Mouse (Mus musculus): ENCODE results near the gene March5. TPM values are rescaled to one million over a fixed set of nuclear protein-coding genes. Genes with fewer than 3 reads are reported as not detected.
A peak's percentile ranks its signal among the peaks of the same experiment; 100 is the strongest.
"Not testable (repeated sequence)": the region's sequence is repeated elsewhere in the genome, so short reads cannot be mapped to it uniquely, and the experiment has no call there.

The March5 gene
- polyA plus RNA-seq, 1 experiment = 29.4 TPM

GRCm38 (mm10) chr19:37176879-37177462, 30.4 kb upstream of the March5 start:
- peaks cover 15% of the 10 kb centered on the region for H3K9me3 ChIP-seq (ENCODE audit: control insufficient read depth, low read length)
- H3K36me3 ChIP-seq (ENCODE audit: control insufficient read depth) = peaks cover 32% of the 10 kb centered on the region
- peak overlapping the region; percentile 64 for H3K4me3 ChIP-seq (replicated peaks)
- peaks cover 75% of the 10 kb centered on the region for H3K4me1 ChIP-seq (ENCODE audit: control insufficient read depth)
- TF ChIP-seq GATA1 (IDR thresholded peaks at IDR 0.05; ENCODE audit: low read length) = no peak
- TF ChIP-seq TAL1 (IDR thresholded peaks at IDR 0.05; ENCODE audit: low read length) = no peak
- H3K27me3 ChIP-seq (ENCODE audit: control insufficient read depth) = peaks cover 64% of the 10 kb centered on the region

GRCm38 (mm10) chr19:37177819-37178708, 29.3 kb upstream of the March5 start:
- H3K27me3 ChIP-seq (ENCODE audit: control insufficient read depth) = peaks cover 53% of the 10 kb centered on the region
- TF ChIP-seq TAL1 (IDR thresholded peaks at IDR 0.05; ENCODE audit: low read length) (peak; percentile 90), GATA1 (IDR thresholded peaks at IDR 0.05; ENCODE audit: low read length) (peak; percentile 69)
- H3K4me1 ChIP-seq (ENCODE audit: control insufficient read depth) = peaks cover 76% of the 10 kb centered on the region
- H3K4me3 ChIP-seq (replicated peaks) = peak overlapping the region; percentile 64
- peaks cover 21% of the 10 kb centered on the region for H3K36me3 ChIP-seq (ENCODE audit: control insufficient read depth)
- H3K9me3 ChIP-seq (ENCODE audit: control insufficient read depth, low read length) = peaks cover 15% of the 10 kb centered on the region

DNA sequence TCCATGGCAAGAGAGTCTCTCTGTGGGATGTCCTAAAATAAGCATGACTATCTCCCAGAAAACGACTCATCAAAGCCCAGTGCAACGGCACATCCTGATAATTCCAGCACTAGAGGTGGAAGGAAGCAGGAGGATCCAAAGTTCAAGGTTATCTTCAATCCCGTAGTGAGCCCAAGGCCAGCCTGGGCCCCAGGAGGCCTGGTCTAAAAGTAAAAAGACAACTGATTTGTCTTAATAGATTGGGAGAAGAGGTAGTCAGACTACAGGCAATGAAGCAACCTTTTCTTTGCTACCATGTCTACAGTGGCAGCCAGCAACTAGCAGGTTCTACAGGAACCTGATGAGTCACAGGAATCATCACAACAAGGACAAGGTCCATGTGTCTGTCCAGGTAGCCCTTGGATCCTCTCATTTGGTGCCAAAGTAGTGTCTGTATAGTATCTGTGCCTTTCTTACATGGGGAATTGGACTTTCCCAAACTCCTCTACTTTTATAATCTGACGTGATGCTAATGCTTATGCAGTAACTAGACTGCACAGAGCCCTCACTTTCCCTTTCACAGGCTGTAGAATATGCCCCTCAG, 18.9 kb upstream of the March5 start:
- TF ChIP-seq GATA1 (IDR thresholded peaks at IDR 0.05; ENCODE audit: low read length) = no peak
- TF ChIP-seq TAL1 (IDR thresholded peaks at IDR 0.05; ENCODE audit: low read length) = no peak
- no peak overlapping the region for H3K4me3 ChIP-seq (replicated peaks)

DNA sequence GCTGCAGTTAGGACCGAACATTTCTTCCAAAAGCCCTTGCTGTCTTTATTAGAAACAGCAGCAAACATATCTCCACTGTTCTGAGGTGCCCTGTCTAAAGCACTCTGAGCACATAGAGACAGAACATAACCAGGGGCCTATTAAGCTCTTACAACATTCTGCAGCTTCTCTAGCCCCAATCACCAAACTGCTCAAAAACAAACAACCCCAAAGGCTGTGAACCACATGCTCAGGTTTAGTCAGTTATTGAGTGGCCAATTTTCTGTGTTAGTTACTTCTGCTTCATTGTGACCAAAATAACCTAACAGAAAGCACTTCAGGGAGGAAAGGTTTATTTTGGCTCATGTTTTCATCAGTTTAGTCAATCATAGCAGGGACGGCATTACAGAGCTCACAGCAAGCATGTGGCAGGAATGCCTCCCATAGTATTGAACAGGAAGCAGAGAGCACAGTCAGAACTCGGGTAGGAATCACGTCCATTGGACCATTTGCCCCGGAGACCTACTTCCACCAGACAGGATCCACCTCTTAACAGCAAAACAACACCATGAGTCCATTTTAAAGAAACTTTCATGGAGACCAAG, 14.8 kb upstream of the March5 start:
- H3K9me3 ChIP-seq (ENCODE audit: control insufficient read depth, low read length) = no peaks in the 10 kb centered on the region
- TF ChIP-seq TAL1 (IDR thresholded peaks at IDR 0.05; ENCODE audit: low read length) = no peak
- no peak for TF ChIP-seq GATA1 (IDR thresholded peaks at IDR 0.05; ENCODE audit: low read length)
- H3K27me3 ChIP-seq (ENCODE audit: control insufficient read depth) = no peaks in the 10 kb centered on the region

More for the DNA sequence above, 18.9 kb upstream of the March5 start:
- Histone ChIP-seq H3K27me3 (ENCODE audit: control insufficient read depth) (no peaks in the 10 kb centered on the region), H3K9me3 (ENCODE audit: control insufficient read depth, low read length) (no peaks in the 10 kb centered on the region), H3K4me1 (ENCODE audit: control insufficient read depth) (peaks cover 25% of the 10 kb centered on the region), H3K36me3 (ENCODE audit: control insufficient read depth) (peaks cover 2% of the 10 kb centered on the region)

DNA sequence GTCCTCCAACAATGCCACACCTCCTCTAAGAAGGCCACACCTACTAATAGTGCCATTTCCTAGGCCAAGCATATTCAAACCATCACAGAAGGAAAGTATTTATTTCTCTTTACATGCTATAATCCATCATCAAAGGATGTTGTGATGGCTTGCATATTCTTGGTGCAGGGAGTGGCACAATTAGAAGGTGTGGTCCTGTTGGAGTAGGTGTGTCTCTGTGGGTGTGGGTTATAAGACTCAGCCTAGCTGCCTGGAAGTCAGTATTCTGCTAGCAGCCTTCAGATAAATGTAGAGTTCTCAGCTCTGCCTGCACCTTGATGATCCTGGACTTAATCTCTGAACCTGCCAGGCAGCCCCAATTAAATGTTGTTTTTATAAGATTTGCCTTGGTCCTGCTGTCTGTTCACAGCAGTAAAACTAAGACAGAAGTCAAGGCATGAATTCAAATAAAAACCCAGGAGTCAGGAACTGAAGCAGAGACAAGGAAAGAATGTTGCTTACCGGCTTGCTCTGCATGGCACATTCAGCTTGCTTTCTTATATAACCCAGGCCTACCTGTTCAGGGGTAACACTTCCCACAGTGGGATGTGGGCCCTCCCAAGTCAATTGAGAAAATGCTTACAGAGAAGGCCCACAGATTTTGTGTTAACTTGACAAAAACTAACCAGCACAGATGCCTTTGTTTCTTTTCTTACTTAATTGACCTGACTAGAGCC, 9.0 kb upstream of the March5 start:
- Histone ChIP-seq H3K36me3 (ENCODE audit: control insufficient read depth) (peaks cover 30% of the 10 kb centered on the region), H3K4me3 (replicated peaks) (peak overlapping the region; percentile 1), H3K27me3 (ENCODE audit: control insufficient read depth) (no peaks in the 10 kb centered on the region), H3K4me1 (ENCODE audit: control insufficient read depth) (peaks cover 76% of the 10 kb centered on the region), H3K9me3 (ENCODE audit: control insufficient read depth, low read length) (no peaks in the 10 kb centered on the region)
- TF ChIP-seq GATA1 (IDR thresholded peaks at IDR 0.05; ENCODE audit: low read length) (no peak), TAL1 (IDR thresholded peaks at IDR 0.05; ENCODE audit: low read length) (no peak)

More for the DNA sequence above, 14.8 kb upstream of the March5 start:
- Histone ChIP-seq H3K36me3 (ENCODE audit: control insufficient read depth) (peaks cover 17% of the 10 kb centered on the region), H3K4me3 (replicated peaks) (no peak overlapping the region), H3K4me1 (ENCODE audit: control insufficient read depth) (peaks cover 40% of the 10 kb centered on the region)

DNA sequence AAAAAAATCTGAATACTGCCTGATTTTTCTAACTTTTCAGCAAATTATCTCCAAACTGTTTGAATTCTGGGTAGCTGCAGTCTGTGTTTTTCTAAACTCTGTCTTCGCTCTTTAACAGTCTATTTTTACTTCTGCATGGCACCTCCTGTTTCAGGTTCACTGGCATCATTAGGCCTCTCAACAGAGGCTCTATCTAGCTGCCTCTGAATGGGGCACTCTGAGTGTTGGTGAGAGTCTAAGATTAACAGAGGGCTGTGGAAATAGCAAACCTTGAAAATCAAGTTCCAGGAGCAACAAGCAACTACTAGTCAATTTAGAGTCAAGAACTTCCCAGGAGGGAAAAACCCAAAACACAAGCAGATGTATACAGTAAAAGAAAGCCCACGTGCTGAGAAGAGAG, 7.5 kb upstream of the March5 start:
- Histone ChIP-seq H3K9me3 (ENCODE audit: control insufficient read depth, low read length) (no peaks in the 10 kb centered on the region), H3K27me3 (ENCODE audit: control insufficient read depth) (no peaks in the 10 kb centered on the region), H3K4me1 (ENCODE audit: control insufficient read depth) (peaks cover 87% of the 10 kb centered on the region), H3K4me3 (replicated peaks) (no peak overlapping the region), H3K36me3 (ENCODE audit: control insufficient read depth) (peaks cover 32% of the 10 kb centered on the region)
- no peak for TF ChIP-seq TAL1 (IDR thresholded peaks at IDR 0.05; ENCODE audit: low read length)
- TF ChIP-seq GATA1 (IDR thresholded peaks at IDR 0.05; ENCODE audit: low read length) = no peak

- H3K9me3 ChIP-seq (ENCODE audit: control insufficient read depth, low read length) = no peaks in the 10 kb centered on the region
- no peak overlapping the region for H3K4me3 ChIP-seq (replicated peaks)
- H3K4me1 ChIP-seq (ENCODE audit: control insufficient read depth) = peaks cover 79% of the 10 kb centered on the region
- peaks cover 14% of the 10 kb centered on the region for H3K36me3 ChIP-seq (ENCODE audit: control insufficient read depth)
- H3K27me3 ChIP-seq (ENCODE audit: control insufficient read depth) = no peaks in the 10 kb centered on the region
- TF ChIP-seq TAL1 (IDR thresholded peaks at IDR 0.05; ENCODE audit: low read length) (peak; percentile 33; the same call in 1 of the 3 replicates), GATA1 (IDR thresholded peaks at IDR 0.05; ENCODE audit: low read length) (no peak)
Observed at GRCm38 (mm10) chr19:37203371-37203770, 4.0 kb upstream of the March5 start.

GRCm38 (mm10) chr19:37205155-37205554, 2.2 kb upstream of the March5 start:
- not testable (repeated sequence) for H3K27me3 ChIP-seq (ENCODE audit: control insufficient read depth); H3K9me3 ChIP-seq (ENCODE audit: control insufficient read depth, low read length)
- Histone ChIP-seq H3K4me3 (replicated peaks) (peak overlapping the region; percentile 74), H3K36me3 (ENCODE audit: control insufficient read depth) (peaks cover 30% of the 10 kb centered on the region), H3K4me1 (ENCODE audit: control insufficient read depth) (peaks cover 74% of the 10 kb centered on the region)

All from erythroblast, embryonic 14.5 days (primary cell).